Mouse (Mus musculus): ENCODE measurements around the gene Cd72.

- TF ChIP-seq POLR2A (IDR thresholded peaks at IDR 0.05; ENCODE audit: insufficient read depth, low read length) (no peak), EP300 (IDR thresholded peaks at IDR 0.05; ENCODE audit: insufficient read depth, low read depth, low read length) (no peak)
Observed at GRCm38 (mm10) chr4:43480985-43481384, 26.6 kb upstream of the Cd72 start.

Data from ES-Bruce4 (cell line).